Comparison of ENCODE assay signal across 8 mouse cellular contexts in genomic region chr11:116218263-116218662, GRCm38 (mm10). TPM values are rescaled to one million over a fixed set of nuclear protein-coding genes. Genes with fewer than 3 reads are reported as not detected.
A peak's percentile ranks its signal among the peaks of the same experiment; 100 is the strongest.
DNase-seq lines count a peak whose midpoint lies in the region; ATAC-seq and TF ChIP-seq lines count a peak whose summit lies in the region.

No protein-coding gene starts in this region.

- peak; percentile 55; the same call in 1 of the 2 replicates for TF ChIP-seq POLR2A in heart, adult 2 months (IDR thresholded peaks at IDR 0.05; ENCODE audit: insufficient read depth, low read depth, low read length)

- no peaks in the 10 kb centered on the region for H3K36me3 ChIP-seq in heart, adult 2 months (ENCODE audit: control insufficient read depth, insufficient read depth, low read length)
- H3K36me3 ChIP-seq in kidney, embryonic 14.5 days (ENCODE audit: control insufficient read depth, insufficient read depth, low read length) = no peaks in the 10 kb centered on the region
- H3K36me3 ChIP-seq in midbrain, postnatal 0 days (ENCODE audit: insufficient read depth, low read length) = no peaks in the 10 kb centered on the region

- H3K4me2 ChIP-seq in kidney, embryonic 14.5 days (replicated peaks; ENCODE audit: low read depth, low read length) = no peak overlapping the region
- H3K4me2 ChIP-seq in midbrain, postnatal 0 days (ENCODE audit: low read depth, low read length, poor library complexity, severe bottlenecking) = no peak overlapping the region

- H3K4me1 ChIP-seq in heart, adult 2 months (ENCODE audit: control insufficient read depth, insufficient read depth, low read length) = peaks cover 20% of the 10 kb centered on the region
- peaks cover 25% of the 10 kb centered on the region; the same call in 1 of the 2 replicates for H3K4me1 ChIP-seq in kidney, embryonic 14.5 days (ENCODE audit: control insufficient read depth, insufficient read depth, low read length)
- H3K4me1 ChIP-seq in midbrain, postnatal 0 days (ENCODE audit: insufficient read depth, low read length) = 0 out of 2 replicates have a peak, but pooled peaks cover 3% of the 10 kb centered on the region

- DNase-seq in layer of hippocampus, adult 2 months (ENCODE audit: low spot score in 2 of 2) = no peak
- no peak for DNase-seq in layer of hippocampus, adult 9-10 months (ENCODE audit: low spot score)
- no peak for DNase-seq in heart, adult 2 months
- DNase-seq in midbrain, postnatal 0 days (ENCODE audit: low spot score) = peak; percentile 11
- DNase-seq in cerebellum, adult 9-10 months = no peak
- no peak for DNase-seq in cerebellum, adult 11 months
- DNase-seq in frontal cortex, postnatal 25 days (ENCODE audit: low spot score in 2 of 2) = no peak

- intact Hi-C loops in heart, adult 2 months (cut with DNase I) = loop anchor here (2.0 to 5.0 kb wide), 2 partner anchors 51 to 136 kb away; no protein-coding TSS in a partner anchor

- peak overlapping the region; percentile 90 for H3K27ac ChIP-seq in layer of hippocampus, adult 2 months
- peak overlapping the region; percentile 81 for H3K27ac ChIP-seq in heart, adult 2 months
- H3K27ac ChIP-seq in kidney, embryonic 14.5 days (ENCODE audit: low read depth, low read length) = peak overlapping the region; percentile 27; the same call in 1 of the 2 replicates
- H3K27ac ChIP-seq in midbrain, postnatal 0 days (ENCODE audit: low read depth, low read length) = 0 out of 2 replicates have a peak overlapping the region, but pooled peaks have one; percentile 1

- ATAC-seq in kidney, embryonic 14.5 days (ENCODE audit: low FRiP score, low TSS enrichment) = no peak
- no peak for ATAC-seq in midbrain, postnatal 0 days (ENCODE audit: low FRiP score)

- WGBS in heart, adult 2 months = 4% methylated on average over 2 of the region's 2 CpGs
- 52% methylated on average over 2 of the region's 2 CpGs for WGBS in kidney, embryonic 14.5 days
- 83% methylated on average over 2 of the region's 2 CpGs for WGBS in midbrain, postnatal 0 days

- H3K4me3 ChIP-seq in layer of hippocampus, adult 2 months = no peak overlapping the region
- H3K4me3 ChIP-seq in heart, adult 2 months = no peak overlapping the region
- no peak overlapping the region for H3K4me3 ChIP-seq in kidney, embryonic 14.5 days (ENCODE audit: low read length)
- H3K4me3 ChIP-seq in midbrain, postnatal 0 days (ENCODE audit: low read depth, low read length) = no peak overlapping the region

- peak overlapping the region; percentile 8; the same call in 1 of the 2 replicates for H3K9ac ChIP-seq in heart, adult 2 months (ENCODE audit: low read depth, low read length)
- no peak overlapping the region for H3K9ac ChIP-seq in kidney, embryonic 14.5 days (ENCODE audit: low read depth, low read length)
- H3K9ac ChIP-seq in midbrain, postnatal 0 days (replicated peaks; ENCODE audit: low read length, poor library complexity, severe bottlenecking) = no peak overlapping the region

- no peaks in the 10 kb centered on the region for H3K27me3 ChIP-seq in heart, adult 2 months (ENCODE audit: control insufficient read depth, insufficient read depth, low read length)
- peaks cover 22% of the 10 kb centered on the region for H3K27me3 ChIP-seq in kidney, embryonic 14.5 days (ENCODE audit: control insufficient read depth, insufficient read depth, low read length)
- peaks cover 32% of the 10 kb centered on the region for H3K27me3 ChIP-seq in midbrain, postnatal 0 days (ENCODE audit: insufficient read depth, low read length)

- H3K79me2 ChIP-seq in heart, adult 2 months (replicated peaks; ENCODE audit: control insufficient read depth, insufficient read depth, low read length) = no peaks in the 10 kb centered on the region

- TF ChIP-seq EP300 in heart, adult 2 months (IDR thresholded peaks at IDR 0.05; ENCODE audit: insufficient read depth, low read depth, low read length) = 0 out of 2 replicates have a peak, but pooled peaks have one; percentile 38

- no peak for TF ChIP-seq CTCF in layer of hippocampus, adult 2 months (conservative IDR thresholded peaks at IDR 0.05)
- no peak for TF ChIP-seq CTCF in heart, adult 2 months (IDR thresholded peaks at IDR 0.05)
- TF ChIP-seq CTCF in midbrain, postnatal 0 days (IDR thresholded peaks at IDR 0.05) = no peak

- H3K9me3 ChIP-seq in kidney, embryonic 14.5 days (ENCODE audit: control insufficient read depth, low read length) = peaks cover 7% of the 10 kb centered on the region; the same call in 1 of the 2 replicates
- no peaks in the 10 kb centered on the region; the same call in 1 of the 2 replicates for H3K9me3 ChIP-seq in midbrain, postnatal 0 days (ENCODE audit: low read length)

RNA-seq across cellular contexts. Expression of gene Acox1, which starts 19.4 kb away (rescaled TPM):
- total RNA-seq in layer of hippocampus, adult 2 months (2021) = 100 to 1,000 TPM; 124 to 126 TPM
- total RNA-seq in heart, adult 2 months (2021) = 100 to 1,000 TPM; 159 to 195 TPM
- 134 and 205 TPM in 2 replicates for polyA plus RNA-seq in heart, adult 2 months (2012; rRNA removed)
- 16.3 and 27.4 TPM in 2 replicates for polyA plus RNA-seq in kidney, embryonic 14.5 days (2014; fragmentation: Nextera tagmentation; extraction: Ambion mirVana)
- total RNA-seq in midbrain, postnatal 0 days (2014; rRNA removed) = 110 and 116 TPM in 2 replicates
- 66.1 and 69.2 TPM in 2 replicates for polyA plus RNA-seq in midbrain, postnatal 0 days (2015; fragmentation: Nextera tagmentation; extraction: Ambion mirVana)

RNA-seq across cellular contexts. Expression of gene Ten1, which starts 19.6 kb away (rescaled TPM):
- 10 to 100 TPM; 39.6 to 40.1 TPM for total RNA-seq in layer of hippocampus, adult 2 months (2021)
- total RNA-seq in heart, adult 2 months (2021) = 10 to 100 TPM in 1 of 2 experiments, 1 to 10 TPM in 1; 9.1 to 12.8 TPM
- 10.2 and 17.0 TPM in 2 replicates for polyA plus RNA-seq in heart, adult 2 months (2012; rRNA removed)
- polyA plus RNA-seq in kidney, embryonic 14.5 days (2014; fragmentation: Nextera tagmentation; extraction: Ambion mirVana) = 74.1 and 76.3 TPM in 2 replicates
- total RNA-seq in midbrain, postnatal 0 days (2014; rRNA removed) = 54.2 and 60.5 TPM in 2 replicates
- polyA plus RNA-seq in midbrain, postnatal 0 days (2015; fragmentation: Nextera tagmentation; extraction: Ambion mirVana) = 91.2 and 101 TPM in 2 replicates

RNA-seq across cellular contexts. Expression of gene Evpl, which starts 19.6 kb away (rescaled TPM):
- total RNA-seq in layer of hippocampus, adult 2 months (2021) = under 1 TPM; 0.67 to 0.93 TPM
- total RNA-seq in heart, adult 2 months (2021) = under 1 TPM; 0.39 to 0.50 TPM
- 0.15 and 0.29 TPM in 2 replicates for polyA plus RNA-seq in heart, adult 2 months (2012; rRNA removed)
- polyA plus RNA-seq in kidney, embryonic 14.5 days (2014; fragmentation: Nextera tagmentation; extraction: Ambion mirVana) = 1.4 and 2.6 TPM in 2 replicates
- 3.3 and 4.9 TPM in 2 replicates for total RNA-seq in midbrain, postnatal 0 days (2014; rRNA removed)
- polyA plus RNA-seq in midbrain, postnatal 0 days (2015; fragmentation: Nextera tagmentation; extraction: Ambion mirVana) = 1.9 and 2.3 TPM in 2 replicates

RNA-seq across cellular contexts. Expression of gene Fbf1, which starts 50.3 kb away (rescaled TPM):
- total RNA-seq in layer of hippocampus, adult 2 months (2021) = 10 to 100 TPM; 91.6 to 96.4 TPM
- total RNA-seq in heart, adult 2 months (2021) = 10 to 100 TPM; 14.8 to 15.0 TPM
- polyA plus RNA-seq in heart, adult 2 months (2012; rRNA removed) = 11.8 and 17.6 TPM in 2 replicates
- 19.6 and 36.8 TPM in 2 replicates for polyA plus RNA-seq in kidney, embryonic 14.5 days (2014; fragmentation: Nextera tagmentation; extraction: Ambion mirVana)
- 82.2 and 83.0 TPM in 2 replicates for total RNA-seq in midbrain, postnatal 0 days (2014; rRNA removed)
- 38.6 and 43.7 TPM in 2 replicates for polyA plus RNA-seq in midbrain, postnatal 0 days (2015; fragmentation: Nextera tagmentation; extraction: Ambion mirVana)

RNA-seq across cellular contexts. Expression of gene Srp68, which starts 55.8 kb away (rescaled TPM):
- 10 to 100 TPM; 63.7 to 64.1 TPM for total RNA-seq in layer of hippocampus, adult 2 months (2021)
- 10 to 100 TPM; 61.5 to 71.2 TPM for total RNA-seq in heart, adult 2 months (2021)
- polyA plus RNA-seq in heart, adult 2 months (2012; rRNA removed) = 40.0 and 50.7 TPM in 2 replicates
- polyA plus RNA-seq in kidney, embryonic 14.5 days (2014; fragmentation: Nextera tagmentation; extraction: Ambion mirVana) = 60.6 and 85.6 TPM in 2 replicates
- total RNA-seq in midbrain, postnatal 0 days (2014; rRNA removed) = 17.7 and 27.3 TPM in 2 replicates
- polyA plus RNA-seq in midbrain, postnatal 0 days (2015; fragmentation: Nextera tagmentation; extraction: Ambion mirVana) = 47.9 and 50.9 TPM in 2 replicates

Comparison
In these comparisons a context has a peak if more than half of its experiments do, and no peak if none do; other contexts are left out.
1. H3K27ac ChIP-seq: peak in every context shown above with its lines; median percentile 90 in layer of hippocampus, adult 2 months; 81 in heart, adult 2 months; 27 in kidney, embryonic 14.5 days; 1 in midbrain, postnatal 0 days.